Mouse (Mus musculus): ENCODE results near the gene Irs2.

DNA sequence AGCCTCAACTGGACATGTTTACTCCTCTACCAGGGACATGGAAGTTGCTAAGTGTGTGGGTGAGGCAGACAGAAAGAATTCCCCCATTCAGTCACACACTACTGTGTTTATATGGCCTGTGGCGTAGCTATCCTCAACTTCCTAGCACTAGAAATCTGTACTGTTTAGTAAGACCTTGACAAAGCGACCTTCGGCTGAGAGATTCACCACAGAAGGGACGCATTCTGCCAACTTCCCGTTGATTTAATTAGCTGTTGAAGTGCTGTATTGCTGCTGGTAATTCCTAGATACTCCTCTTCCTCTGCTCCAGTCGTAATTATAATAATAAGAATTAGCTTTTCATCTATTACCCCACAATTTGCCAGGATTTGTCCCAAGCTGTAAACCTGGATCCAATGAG, 5.4 kb downstream of the Irs2 start:
- TF ChIP-seq POLR2A (IDR thresholded peaks at IDR 0.05; ENCODE audit: borderline replicate concordance, low read depth, low read length), result no peak
- TF ChIP-seq CTCF (IDR thresholded peaks at IDR 0.05; ENCODE audit: low read depth, low read length), result no peak

Data from bone marrow macrophage, adult 2 months (primary cell).